Mouse (Mus musculus) bone marrow, adult 2 months (tissue): Measurements from ENCODE around the gene Sfmbt1.

Source experiments
- CTCF ChIP-seq: fragments of 200-500 bp; IDR thresholded peaks from 2 replicates; pipeline ENCODE4 v1.5.1; 2011; ENCODE audit warnings: low read length, control low read depth; ENCODE audit not compliant: control insufficient read depth, insufficient read depth
- POLR2A ChIP-seq: fragments of 200-500 bp; IDR thresholded peaks from 2 replicates; pipeline ENCODE4 v1.6.1; 2011; ENCODE audit warnings: low read depth, mild to moderate bottlenecking, control low read depth, low read length, borderline replicate concordance; ENCODE audit not compliant: control insufficient read depth

DNA sequence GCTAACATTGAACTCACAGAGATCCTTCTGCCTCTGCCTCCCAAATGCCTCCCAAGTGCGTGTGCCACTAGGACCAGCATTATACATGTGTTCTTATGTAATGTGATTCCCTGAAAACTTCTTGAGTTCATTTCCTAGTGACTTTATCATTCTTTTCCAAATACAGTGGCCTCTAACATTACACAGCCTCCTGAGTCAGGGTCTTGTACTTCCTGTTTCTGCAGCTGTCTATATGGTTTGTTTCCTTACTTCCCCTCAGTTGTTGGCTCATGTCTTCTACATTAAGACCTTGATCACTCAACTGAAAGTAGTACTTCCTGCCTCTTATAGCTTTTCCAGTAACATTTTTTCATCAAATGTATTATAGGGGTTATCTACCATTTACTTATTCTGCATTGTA, 46.6 kb downstream of the Sfmbt1 start:
- no peak for TF ChIP-seq POLR2A
- TF ChIP-seq CTCF, result no peak
